Mouse (Mus musculus): Measurements from ENCODE around the gene Gfpt2. TPM values are rescaled to one million over a fixed set of nuclear protein-coding genes. Genes with fewer than 3 reads are reported as not detected.

Gene Gfpt2
- total and polyA plus RNA-seq, 2 experiments = 0.20 to 0.28 TPM

DNA sequence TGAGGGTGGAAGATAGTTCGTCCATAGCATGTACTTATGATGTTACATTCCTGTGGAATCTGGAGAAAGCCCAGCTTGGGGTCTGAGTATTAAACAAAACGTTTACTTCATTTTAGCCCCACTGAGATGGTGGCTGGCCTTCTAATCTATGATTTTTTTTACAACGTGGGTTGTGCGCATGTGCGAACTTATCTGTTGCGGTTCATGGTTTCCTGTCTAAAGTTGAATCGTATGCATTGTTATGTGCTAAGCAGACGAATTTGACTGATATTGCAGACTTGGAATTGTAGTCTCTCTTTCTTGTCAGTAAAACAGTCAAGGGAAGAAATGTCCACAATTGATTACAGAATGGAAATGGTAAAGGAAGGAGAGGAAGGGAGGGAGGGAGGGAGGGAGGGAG lies 17.9 kb downstream of the Gfpt2 start:
- no peak for DNase-seq (ENCODE audit: extremely low read depth, low read depth, low spot score)
- TF ChIP-seq POLR2A (IDR thresholded peaks at IDR 0.05; ENCODE audit: extremely low read depth, insufficient read depth, low read length) = no peak
- no peak for TF ChIP-seq CTCF (IDR thresholded peaks at IDR 0.05; ENCODE audit: low read depth, low read length)
- no peak overlapping the region for H3K4me3 ChIP-seq (ENCODE audit: insufficient read depth, low read depth, low read length)
- H3K4me1 ChIP-seq (ENCODE audit: control insufficient read depth, insufficient read depth, low read length) = no peaks in the 10 kb centered on the region
- H3K27me3 ChIP-seq (ENCODE audit: control insufficient read depth, insufficient read depth, low read length) = no peaks in the 10 kb centered on the region
- no peaks in the 10 kb centered on the region for H3K79me2 ChIP-seq (ENCODE audit: control insufficient read depth, insufficient read depth, low read length)
- no peak overlapping the region for H3K9ac ChIP-seq (ENCODE audit: low read depth, low read length)
- H3K36me3 ChIP-seq (ENCODE audit: control insufficient read depth, insufficient read depth, low read length) = no peaks in the 10 kb centered on the region
- H3K27ac ChIP-seq (replicated peaks; ENCODE audit: insufficient read depth, low read depth, low read length) = no peak overlapping the region
- 76% methylated on average over 8 of the region's 8 CpGs for WGBS

DNA sequence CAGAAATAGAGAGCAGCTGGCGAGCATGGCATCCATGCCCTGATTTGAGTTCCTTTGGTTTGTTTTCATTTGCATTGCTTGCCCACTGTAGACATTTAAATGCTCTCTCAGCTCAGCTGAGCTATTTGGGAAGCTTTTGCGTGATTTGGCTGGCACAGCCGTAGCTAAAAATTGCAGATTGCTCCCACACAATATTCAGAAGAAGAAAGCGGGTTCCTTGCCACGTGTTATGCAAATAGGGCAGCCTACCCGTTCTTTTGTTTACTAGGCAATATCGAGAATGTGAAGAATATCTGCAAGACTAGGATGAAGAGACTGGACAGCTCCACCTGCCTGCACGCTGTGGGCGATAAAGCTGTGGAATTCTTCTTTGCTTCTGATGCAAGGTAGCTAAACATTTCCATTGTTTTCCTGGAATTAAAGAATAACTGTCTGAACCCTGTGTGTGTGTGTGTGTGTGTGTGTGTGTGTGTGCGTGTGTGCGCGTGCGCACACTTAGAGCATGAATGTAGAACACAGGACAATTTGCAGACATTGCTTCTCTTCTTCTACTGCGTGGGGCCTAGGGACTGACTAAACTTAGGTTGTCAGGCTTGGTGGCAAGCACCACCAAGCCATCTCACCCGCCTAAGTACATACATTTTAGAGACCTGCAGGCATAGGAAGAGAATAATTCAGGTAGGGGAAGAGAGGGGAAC lies 25.0 kb downstream of the Gfpt2 start:
- no peak for DNase-seq (ENCODE audit: extremely low read depth, low read depth, low spot score)
- no peaks in the 10 kb centered on the region for H3K36me3 ChIP-seq (ENCODE audit: control insufficient read depth, insufficient read depth, low read length)
- H3K27ac ChIP-seq (replicated peaks; ENCODE audit: insufficient read depth, low read depth, low read length) = no peak overlapping the region
- no peak overlapping the region for H3K4me3 ChIP-seq (ENCODE audit: insufficient read depth, low read depth, low read length)
- H3K4me1 ChIP-seq (ENCODE audit: control insufficient read depth, insufficient read depth, low read length) = no peaks in the 10 kb centered on the region
- no peaks in the 10 kb centered on the region for H3K79me2 ChIP-seq (ENCODE audit: control insufficient read depth, insufficient read depth, low read length)
- no peaks in the 10 kb centered on the region for H3K27me3 ChIP-seq (ENCODE audit: control insufficient read depth, insufficient read depth, low read length)
- WGBS = 89% methylated on average over 15 of the region's 15 CpGs
- TF ChIP-seq POLR2A (IDR thresholded peaks at IDR 0.05; ENCODE audit: extremely low read depth, insufficient read depth, low read length) = no peak
- TF ChIP-seq CTCF (IDR thresholded peaks at IDR 0.05; ENCODE audit: low read depth, low read length) = no peak
- H3K9ac ChIP-seq (ENCODE audit: low read depth, low read length) = no peak overlapping the region

DNA sequence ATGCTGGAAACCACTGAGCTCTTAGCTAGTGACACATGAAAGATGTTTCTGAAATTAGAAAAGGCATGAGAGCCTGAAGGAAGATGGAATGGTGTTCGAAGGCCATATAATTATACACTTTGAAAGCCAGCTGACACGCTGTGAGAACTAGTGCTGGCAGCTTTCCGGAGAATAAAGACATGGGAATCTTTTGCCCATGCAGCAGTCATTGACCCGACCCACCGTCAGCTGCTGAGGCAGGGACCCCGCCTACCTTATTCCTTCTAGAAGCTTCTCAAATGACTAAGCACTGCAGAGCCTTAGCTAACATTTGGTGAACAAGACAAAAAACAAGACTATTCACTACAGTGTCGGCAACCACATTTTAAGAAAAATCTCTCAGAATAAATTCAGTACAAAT lies 25.7 kb downstream of the Gfpt2 start:
- TF ChIP-seq POLR2A (IDR thresholded peaks at IDR 0.05; ENCODE audit: extremely low read depth, insufficient read depth, low read length) = no peak
- no peak for TF ChIP-seq CTCF (IDR thresholded peaks at IDR 0.05; ENCODE audit: low read depth, low read length)

DNA sequence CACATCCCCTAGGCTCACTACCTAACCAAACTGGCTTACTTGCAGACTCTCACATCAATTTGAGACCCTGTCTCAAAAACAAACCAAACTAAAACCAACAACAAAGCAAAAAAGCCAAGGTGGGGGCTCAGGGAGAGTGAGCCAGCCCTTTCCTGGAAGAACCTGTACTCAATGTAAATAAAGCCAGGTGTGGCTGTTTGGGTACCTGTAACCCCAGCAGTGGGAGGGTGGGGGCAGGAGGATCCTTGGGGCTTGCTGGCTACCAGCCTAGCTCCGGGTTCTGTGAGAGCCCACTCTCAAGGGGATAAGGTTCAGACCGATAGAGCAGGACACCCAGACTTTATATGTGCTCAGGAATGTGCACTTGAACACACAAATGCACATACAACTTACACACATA lies 26.9 kb downstream of the Gfpt2 start:
- H3K27ac ChIP-seq (replicated peaks; ENCODE audit: insufficient read depth, low read depth, low read length) = no peak overlapping the region
- whole genome bisulfite sequencing = 88% methylated on average over 2 of the region's 2 CpGs

More for the DNA sequence above, 25.7 kb downstream of the Gfpt2 start:
- no peak overlapping the region for H3K4me3 ChIP-seq (ENCODE audit: insufficient read depth, low read depth, low read length)
- H3K27ac ChIP-seq (replicated peaks; ENCODE audit: insufficient read depth, low read depth, low read length) = no peak overlapping the region
- H3K27me3 ChIP-seq (ENCODE audit: control insufficient read depth, insufficient read depth, low read length) = no peaks in the 10 kb centered on the region
- H3K36me3 ChIP-seq (ENCODE audit: control insufficient read depth, insufficient read depth, low read length) = no peaks in the 10 kb centered on the region
- DNase-seq (ENCODE audit: extremely low read depth, low read depth, low spot score) = no peak
- H3K4me1 ChIP-seq (ENCODE audit: control insufficient read depth, insufficient read depth, low read length) = no peaks in the 10 kb centered on the region
- H3K79me2 ChIP-seq (ENCODE audit: control insufficient read depth, insufficient read depth, low read length) = no peaks in the 10 kb centered on the region
- 92% methylated on average over 7 of the region's 7 CpGs for WGBS
- H3K9ac ChIP-seq (ENCODE audit: low read depth, low read length) = no peak overlapping the region

DNA sequence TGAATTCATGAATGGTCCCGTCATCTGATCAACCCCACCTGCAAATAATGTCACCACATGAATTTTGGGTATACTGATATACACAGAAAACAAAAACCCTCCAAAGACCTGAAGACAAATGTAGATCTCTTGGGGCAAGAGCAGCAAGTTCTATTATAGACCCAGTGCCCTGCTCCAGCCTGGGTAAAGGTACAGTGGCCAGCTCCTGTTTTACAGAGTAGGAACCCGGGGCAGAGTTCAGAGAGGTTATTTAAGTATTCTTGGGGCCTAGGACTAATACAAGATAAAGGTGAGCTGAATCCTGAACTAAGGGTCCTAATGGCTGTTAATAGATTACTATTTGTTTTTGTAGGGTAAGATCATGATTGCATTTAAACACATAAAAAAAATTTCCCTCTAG lies 27.6 kb downstream of the Gfpt2 start:
- H3K36me3 ChIP-seq (ENCODE audit: control insufficient read depth, insufficient read depth, low read length) = no peaks in the 10 kb centered on the region
- H3K27ac ChIP-seq (replicated peaks; ENCODE audit: insufficient read depth, low read depth, low read length) = no peak overlapping the region
- 71% methylated on average over 2 of the region's 2 CpGs for WGBS
- no peaks in the 10 kb centered on the region for H3K27me3 ChIP-seq (ENCODE audit: control insufficient read depth, insufficient read depth, low read length)
- TF ChIP-seq POLR2A (IDR thresholded peaks at IDR 0.05; ENCODE audit: extremely low read depth, insufficient read depth, low read length) (no peak), CTCF (IDR thresholded peaks at IDR 0.05; ENCODE audit: low read depth, low read length) (no peak)
- DNase-seq (ENCODE audit: extremely low read depth, low read depth, low spot score) = no peak
- no peaks in the 10 kb centered on the region for H3K79me2 ChIP-seq (ENCODE audit: control insufficient read depth, insufficient read depth, low read length)
- H3K4me1 ChIP-seq (ENCODE audit: control insufficient read depth, insufficient read depth, low read length) = no peaks in the 10 kb centered on the region
- no peak overlapping the region for H3K9ac ChIP-seq (ENCODE audit: low read depth, low read length)
- no peak overlapping the region for H3K4me3 ChIP-seq (ENCODE audit: insufficient read depth, low read depth, low read length)

More for the DNA sequence above, 26.9 kb downstream of the Gfpt2 start:
- Histone ChIP-seq H3K4me1 (ENCODE audit: control insufficient read depth, insufficient read depth, low read length) (no peaks in the 10 kb centered on the region), H3K27me3 (ENCODE audit: control insufficient read depth, insufficient read depth, low read length) (no peaks in the 10 kb centered on the region), H3K4me3 (ENCODE audit: insufficient read depth, low read depth, low read length) (no peak overlapping the region), H3K36me3 (ENCODE audit: control insufficient read depth, insufficient read depth, low read length) (no peaks in the 10 kb centered on the region), H3K79me2 (ENCODE audit: control insufficient read depth, insufficient read depth, low read length) (no peaks in the 10 kb centered on the region), H3K9ac (ENCODE audit: low read depth, low read length) (no peak overlapping the region)
- DNase-seq (ENCODE audit: extremely low read depth, low read depth, low spot score) = no peak
- TF ChIP-seq CTCF (IDR thresholded peaks at IDR 0.05; ENCODE audit: low read depth, low read length) (no peak), POLR2A (IDR thresholded peaks at IDR 0.05; ENCODE audit: extremely low read depth, insufficient read depth, low read length) (no peak)

DNA sequence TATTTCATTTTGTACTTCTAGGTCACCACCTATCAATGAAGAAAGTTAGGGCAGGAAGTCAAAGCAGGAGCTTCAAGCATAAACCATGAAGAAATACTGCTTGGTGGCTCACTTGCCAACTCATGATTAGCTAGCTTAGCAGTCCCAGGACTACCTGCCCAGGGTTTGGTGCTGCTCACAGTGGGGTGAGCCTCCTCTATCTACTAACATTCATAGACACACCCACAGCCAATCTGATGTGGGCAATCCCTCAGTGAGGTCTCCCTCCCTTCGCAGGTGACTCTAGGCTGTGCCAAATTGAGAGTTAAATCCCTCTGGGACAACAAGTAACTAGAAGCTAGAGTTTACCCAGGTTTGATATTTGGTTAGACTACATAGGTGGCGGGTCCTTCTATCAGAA lies 28.4 kb downstream of the Gfpt2 start:
- Histone ChIP-seq H3K4me1 (ENCODE audit: control insufficient read depth, insufficient read depth, low read length) (peaks cover 2% of the 10 kb centered on the region; the same call in 1 of the 2 replicates), H3K4me3 (ENCODE audit: insufficient read depth, low read depth, low read length) (no peak overlapping the region), H3K36me3 (ENCODE audit: control insufficient read depth, insufficient read depth, low read length) (no peaks in the 10 kb centered on the region), H3K27me3 (ENCODE audit: control insufficient read depth, insufficient read depth, low read length) (no peaks in the 10 kb centered on the region), H3K79me2 (ENCODE audit: control insufficient read depth, insufficient read depth, low read length) (no peaks in the 10 kb centered on the region), H3K9ac (ENCODE audit: low read depth, low read length) (no peak overlapping the region), H3K27ac (replicated peaks; ENCODE audit: insufficient read depth, low read depth, low read length) (no peak overlapping the region)
- 91% methylated on average over 2 of the region's 2 CpGs for WGBS
- DNase-seq (ENCODE audit: extremely low read depth, low read depth, low spot score) = no peak
- no peak for TF ChIP-seq POLR2A (IDR thresholded peaks at IDR 0.05; ENCODE audit: extremely low read depth, insufficient read depth, low read length)
- TF ChIP-seq CTCF (IDR thresholded peaks at IDR 0.05; ENCODE audit: low read depth, low read length) = no peak
